24 mouse cellular contexts compared by ENCODE assay signal in the genomic region with DNA sequence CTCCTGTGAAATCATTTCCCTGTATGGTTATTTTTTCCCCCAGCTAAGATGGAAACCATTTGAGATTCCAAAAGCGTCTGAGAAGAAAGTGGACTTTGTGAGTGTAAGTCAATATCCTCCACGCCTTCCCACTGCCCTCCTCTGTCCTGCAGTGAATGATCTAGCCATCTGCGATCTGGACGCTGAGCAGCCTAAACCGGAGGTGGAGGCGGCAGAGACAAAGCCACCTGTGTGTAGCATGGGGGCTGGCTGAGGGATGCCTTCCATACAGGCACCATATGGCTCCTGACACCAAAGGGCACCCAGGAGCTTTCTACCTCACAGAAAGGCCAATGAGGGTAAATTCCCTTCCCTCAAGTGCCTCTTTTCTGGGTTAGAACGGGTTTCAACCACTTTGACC. TPM values are rescaled to one million over a fixed set of nuclear protein-coding genes. Genes with fewer than 3 reads are reported as not detected.
A peak's percentile ranks its signal among the peaks of the same experiment; 100 is the strongest.
DNase-seq lines count a peak whose midpoint lies in the region; ATAC-seq and TF ChIP-seq lines count a peak whose summit lies in the region.
"Had no signal": no experiment of that assay in that cellular context is flagged by ENCODE, and none has a peak within 500 bp of the region (broad histone marks: within the 10 kb centered on the region; RNA-seq: fewer than 3 reads in every experiment).

No protein-coding gene starts in this region.

- peak; percentile 55 for DNase-seq in heart, adult 11 months
- peak; percentile 43 for DNase-seq in cerebellum, adult 8-10 months
- peak; percentile 39 for DNase-seq in embryonic facial prominence, embryonic 10.5 days (ENCODE audit: low spot score)
- DNase-seq in mesoderm, embryonic 11.5 days (ENCODE audit: low read depth, low spot score) = peak; percentile 45
- DNase-seq in liver, postnatal 0 days = no peak
- DNase-seq in spleen, postnatal 36 days (ENCODE audit: low spot score in 2 of 2) = no peak
- DNase-seq: adrenal gland, postnatal 36 days; gastrocnemius, adult 2 months; heart, postnatal 4 days; kidney, adult 9 months; kidney, postnatal 36 days; lung, adult 18-20 months; lung, postnatal 10 days; right cerebral cortex, postnatal 4 days; thymus, postnatal 4 days had no signal

- no peak for TF ChIP-seq EP300 in liver, postnatal 0 days (IDR thresholded peaks at IDR 0.05; ENCODE audit: low read depth)

- 83% methylated on average over 7 of the region's 7 CpGs for WGBS in heart, embryonic 12.5 days
- WGBS in embryonic facial prominence, embryonic 10.5 days = 64% methylated on average over 7 of the region's 7 CpGs
- 81% methylated on average over 7 of the region's 7 CpGs for WGBS in liver, postnatal 0 days (ENCODE audit: insufficient replicate concordance)

- H3K27me3 ChIP-seq in heart, embryonic 12.5 days (replicated peaks) = no peaks in the 10 kb centered on the region
- no peaks in the 10 kb centered on the region for H3K27me3 ChIP-seq in embryonic facial prominence, embryonic 10.5 days (replicated peaks; ENCODE audit: low read depth, poor library complexity, severe bottlenecking)
- H3K27me3 ChIP-seq in liver, postnatal 0 days (ENCODE audit: insufficient read depth, low read length) = no peaks in the 10 kb centered on the region
- H3K27me3 ChIP-seq: forebrain, embryonic 13.5 days; neural tube, embryonic 15.5 days; stomach, embryonic 15.5 days had no signal

- no peak overlapping the region for H3K9ac ChIP-seq in heart, embryonic 12.5 days
- no peak overlapping the region for H3K9ac ChIP-seq in liver, postnatal 0 days (replicated peaks)
- H3K9ac ChIP-seq: forebrain, embryonic 13.5 days; neural tube, embryonic 15.5 days; stomach, embryonic 15.5 days had no signal

- no peak overlapping the region for H3K4me3 ChIP-seq in heart, embryonic 12.5 days
- H3K4me3 ChIP-seq in embryonic facial prominence, embryonic 10.5 days = no peak overlapping the region
- H3K4me3 ChIP-seq in liver, postnatal 0 days (ENCODE audit: low read depth, low read length) = no peak overlapping the region
- H3K4me3 ChIP-seq: forebrain, embryonic 13.5 days; gastrocnemius, adult 2 months; neural tube, embryonic 15.5 days; stomach, embryonic 15.5 days had no signal

- H3K27ac ChIP-seq in heart, embryonic 12.5 days (ENCODE audit: poor library complexity, severe bottlenecking) = no peak overlapping the region
- H3K27ac ChIP-seq in embryonic facial prominence, embryonic 10.5 days (replicated peaks) = no peak overlapping the region
- H3K27ac ChIP-seq in liver, postnatal 0 days (ENCODE audit: low read depth) = no peak overlapping the region
- H3K27ac ChIP-seq: forebrain, embryonic 13.5 days; gastrocnemius, adult 2 months; neural tube, embryonic 15.5 days; stomach, embryonic 15.5 days had no signal

- no peaks in the 10 kb centered on the region for H3K36me3 ChIP-seq in heart, embryonic 12.5 days
- no peaks in the 10 kb centered on the region for H3K36me3 ChIP-seq in embryonic facial prominence, embryonic 10.5 days (replicated peaks)
- H3K36me3 ChIP-seq in liver, postnatal 0 days (replicated peaks; ENCODE audit: insufficient read depth, low read length) = peaks cover 4% of the 10 kb centered on the region; the same call in 1 of the 2 replicates
- H3K36me3 ChIP-seq: neural tube, embryonic 15.5 days; stomach, embryonic 15.5 days had no signal

- no peak overlapping the region for H3K4me2 ChIP-seq in heart, embryonic 12.5 days
- H3K4me2 ChIP-seq in liver, postnatal 0 days (ENCODE audit: low read depth, low read length) = no peak overlapping the region
- H3K4me2 ChIP-seq: forebrain, embryonic 13.5 days; midbrain, embryonic 11.5 days; neural tube, embryonic 15.5 days; stomach, embryonic 15.5 days had no signal

- ATAC-seq in heart, embryonic 12.5 days (ENCODE audit: insufficient number of reproducible peaks, low FRiP score) = no peak
- no peak for ATAC-seq in liver, postnatal 0 days
- ATAC-seq: activated CD4-positive, CD25-positive, alpha-beta regulatory T cell, adult 4 months; forebrain, embryonic 13.5 days; hindbrain, embryonic 16.5 days; intestine, embryonic 16.5 days had no signal

- no peaks in the 10 kb centered on the region for H3K9me3 ChIP-seq in heart, embryonic 12.5 days (replicated peaks)
- no peaks in the 10 kb centered on the region for H3K9me3 ChIP-seq in embryonic facial prominence, embryonic 10.5 days
- no peaks in the 10 kb centered on the region for H3K9me3 ChIP-seq in liver, postnatal 0 days (ENCODE audit: low read length)
- H3K9me3 ChIP-seq: forebrain, embryonic 13.5 days; neural tube, embryonic 15.5 days; stomach, embryonic 15.5 days had no signal

- no peak for TF ChIP-seq CTCF in liver, postnatal 0 days (IDR thresholded peaks at IDR 0.05; ENCODE audit: low read depth)

- H3K4me1 ChIP-seq in heart, embryonic 12.5 days (replicated peaks) = peaks cover 13% of the 10 kb centered on the region; the same call in 1 of the 2 replicates
- peaks cover 3% of the 10 kb centered on the region; the same call in 1 of the 2 replicates for H3K4me1 ChIP-seq in embryonic facial prominence, embryonic 10.5 days
- no peaks in the 10 kb centered on the region for H3K4me1 ChIP-seq in liver, postnatal 0 days (ENCODE audit: insufficient read depth)
- H3K4me1 ChIP-seq: forebrain, embryonic 13.5 days; stomach, embryonic 15.5 days had no signal

RNA-seq across cellular contexts. Expression of a gene that starts 31.1 kb away (rescaled TPM):
- 0.43 and 0.49 TPM in 2 replicates for polyA plus RNA-seq in heart, embryonic 12.5 days (2016; fragmentation: Nextera tagmentation; extraction: Ambion mirVana)
- polyA plus RNA-seq in embryonic facial prominence, embryonic 10.5 days (2016; fragmentation: Nextera tagmentation; extraction: Ambion mirVana) = 0.09 and 0.16 TPM in 2 replicates
- polyA plus RNA-seq in liver, postnatal 0 days (2015; fragmentation: Nextera tagmentation; extraction: Ambion mirVana) = 131 and 153 TPM in 2 replicates
- polyA plus RNA-seq: activated CD4-positive, CD25-positive, alpha-beta regulatory T cell, adult 4 months; embryonic facial prominence, embryonic 14.5 days; hindbrain, embryonic 16.5 days had no signal

RNA-seq across cellular contexts. Expression of a gene that starts 43.2 kb away (rescaled TPM):
- polyA plus RNA-seq in heart, embryonic 12.5 days (2016; fragmentation: Nextera tagmentation; extraction: Ambion mirVana) = 94.1 and 110 TPM in 2 replicates
- 38.1 and 39.3 TPM in 2 replicates for polyA plus RNA-seq in embryonic facial prominence, embryonic 10.5 days (2016; fragmentation: Nextera tagmentation; extraction: Ambion mirVana)
- polyA plus RNA-seq in liver, postnatal 0 days (2015; fragmentation: Nextera tagmentation; extraction: Ambion mirVana) = 67.3 and 77.7 TPM in 2 replicates

Comparison
In these comparisons a context has a peak if more than half of its experiments do, and no peak if none do; other contexts are left out.
1. DNase-seq: peak in heart, adult 11 months (single experiment), cerebellum, adult 8-10 months (single experiment), embryonic facial prominence, embryonic 10.5 days (single experiment) and mesoderm, embryonic 11.5 days (single experiment); none in liver, postnatal 0 days (single experiment) and spleen, postnatal 36 days (0 of 2).
2. RNA of a gene that starts 31.1 kb away (polyA plus RNA-seq): 131 to 153 TPM in liver, postnatal 0 days; 0.43 to 0.49 TPM in heart, embryonic 12.5 days and 0.09 to 0.16 TPM in embryonic facial prominence, embryonic 10.5 days; every median in the first group is over 10 times any median in the second.